Mouse (Mus musculus) cerebellum, adult 2 months (tissue): Measurements from ENCODE around the gene Tom1l1.

Experiments used
- CTCF ChIP-seq: fragments of 200-500 bp; IDR thresholded peaks from 2 replicates; pipeline ENCODE4 v1.5.1; 2011; ENCODE audit warnings: low read depth, mild to moderate bottlenecking, control low read depth, low read length, moderate library complexity, borderline replicate concordance; ENCODE audit not compliant: insufficient read depth
- POLR2A ChIP-seq: fragments of 200-500 bp; IDR thresholded peaks from 2 replicates; pipeline ENCODE4 v1.6.1; 2011; ENCODE audit warnings: low read length, control low read depth, borderline replicate concordance; ENCODE audit not compliant: insufficient read depth

- TF ChIP-seq POLR2A (no peak), CTCF (no peak)
Observed at GRCm38 (mm10) chr11:90649777-90650176, 38.4 kb downstream of the Tom1l1 start.
